Comparison of ENCODE assay signal across 9 mouse cellular contexts in the genomic region with DNA sequence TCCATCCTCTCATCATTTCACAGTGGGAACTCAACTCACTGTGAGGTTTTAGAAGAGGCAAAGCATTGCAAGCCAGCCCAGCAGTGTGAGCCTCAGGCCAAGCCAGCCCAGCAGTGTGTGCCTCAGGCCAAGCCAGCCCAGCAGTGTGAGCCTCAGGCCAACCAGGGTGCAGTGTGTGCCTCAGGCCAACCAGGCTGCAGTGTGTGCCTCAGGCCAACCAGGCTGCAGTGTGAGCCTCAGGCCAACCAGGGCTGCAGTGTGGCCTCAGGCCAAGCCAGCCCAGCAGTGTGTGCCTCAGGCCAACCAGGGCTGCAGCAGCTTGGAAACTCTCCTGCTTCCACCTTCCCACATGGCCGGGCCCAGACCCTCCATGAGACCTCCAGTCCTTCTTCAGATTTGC.
DNase-seq lines count a peak whose midpoint lies in the region; ATAC-seq and TF ChIP-seq lines count a peak whose summit lies in the region.
"Had no signal": no experiment of that assay in that cellular context is flagged by ENCODE, and none has a peak within 500 bp of the region (broad histone marks: within the 10 kb centered on the region; RNA-seq: fewer than 3 reads in every experiment).

No protein-coding gene starts in this region.

- H3K36me3 ChIP-seq in midbrain, embryonic 10.5 days, result no peaks in the 10 kb centered on the region
- H3K36me3 ChIP-seq in midbrain, embryonic 11.5 days (ENCODE audit: control insufficient read depth, insufficient read depth, low read length), result no peaks in the 10 kb centered on the region
- H3K36me3 ChIP-seq in limb, embryonic 13.5 days, result no peaks in the 10 kb centered on the region
- H3K36me3 ChIP-seq: neural tube, embryonic 13.5 days had no signal

- peaks cover 62% of the 10 kb centered on the region for H3K4me1 ChIP-seq in midbrain, embryonic 10.5 days
- H3K4me1 ChIP-seq in midbrain, embryonic 11.5 days (ENCODE audit: control insufficient read depth, insufficient read depth, low read length), result peaks cover 10% of the 10 kb centered on the region
- peaks cover 51% of the 10 kb centered on the region for H3K4me1 ChIP-seq in limb, embryonic 13.5 days

- H3K9me3 ChIP-seq in midbrain, embryonic 10.5 days (replicated peaks), result no peaks in the 10 kb centered on the region
- H3K9me3 ChIP-seq in midbrain, embryonic 11.5 days (ENCODE audit: control insufficient read depth, low read length), result no peaks in the 10 kb centered on the region
- no peaks in the 10 kb centered on the region for H3K9me3 ChIP-seq in limb, embryonic 13.5 days
- H3K9me3 ChIP-seq: neural tube, embryonic 13.5 days had no signal

- no peak overlapping the region for H3K27ac ChIP-seq in gastrocnemius, adult 2 months
- peak overlapping the region; percentile 65 for H3K27ac ChIP-seq in midbrain, embryonic 10.5 days (replicated peaks)
- no peak overlapping the region for H3K27ac ChIP-seq in midbrain, embryonic 11.5 days (ENCODE audit: low read depth, low read length)
- peak overlapping the region; percentile 16; the same call in 1 of the 2 replicates for H3K27ac ChIP-seq in limb, embryonic 13.5 days
- H3K27ac ChIP-seq: neural tube, embryonic 13.5 days had no signal

- intact Hi-C loops in gastrocnemius, adult 2 months (cut with DNase I), result no loop called here
- intact Hi-C loops in gastrocnemius, postnatal 36 days (cut with DNase I), result no loop called here

- H3K9ac ChIP-seq in midbrain, embryonic 11.5 days (ENCODE audit: low read length), result no peak overlapping the region
- H3K9ac ChIP-seq in limb, embryonic 13.5 days, result no peak overlapping the region
- H3K9ac ChIP-seq: neural tube, embryonic 13.5 days had no signal

- peak; percentile 35 for DNase-seq in gastrocnemius, adult 2 months
- DNase-seq in gastrocnemius, postnatal 36 days, result no peak
- peak; percentile 49 for DNase-seq in midbrain, embryonic 10.5 days (ENCODE audit: low spot score)
- DNase-seq in midbrain, embryonic 11.5 days (ENCODE audit: low spot score, missing footprints), result no peak
- DNase-seq in yolk sac, embryonic 10.5 days (ENCODE audit: low spot score), result peak; percentile 45
- no peak for DNase-seq in urinary bladder, postnatal 36 days (ENCODE audit: low spot score in 2 of 2)
- DNase-seq in urinary bladder, postnatal 10 days (ENCODE audit: low spot score), result no peak

- WGBS in midbrain, embryonic 10.5 days, result 50% methylated on average over 1 of the region's 1 CpGs
- 65% methylated on average over 1 of the region's 1 CpGs for WGBS in midbrain, embryonic 11.5 days
- 77% methylated on average over 1 of the region's 1 CpGs for WGBS in limb, embryonic 13.5 days

- no peak overlapping the region for H3K4me2 ChIP-seq in midbrain, embryonic 11.5 days
- no peak overlapping the region for H3K4me2 ChIP-seq in limb, embryonic 13.5 days (replicated peaks)
- H3K4me2 ChIP-seq: neural tube, embryonic 13.5 days had no signal

- TF ChIP-seq CTCF in gastrocnemius, adult 2 months (IDR thresholded peaks at IDR 0.05), result no peak

- H3K4me3 ChIP-seq in gastrocnemius, adult 2 months, result no peak overlapping the region
- no peak overlapping the region for H3K4me3 ChIP-seq in midbrain, embryonic 10.5 days
- H3K4me3 ChIP-seq in midbrain, embryonic 11.5 days (ENCODE audit: low read depth, low read length), result no peak overlapping the region
- no peak overlapping the region for H3K4me3 ChIP-seq in limb, embryonic 13.5 days
- H3K4me3 ChIP-seq: neural tube, embryonic 13.5 days had no signal

- no peak for ATAC-seq in midbrain, embryonic 11.5 days (ENCODE audit: low FRiP score)
- peak; percentile 71 for ATAC-seq in limb, embryonic 13.5 days (ENCODE audit: low FRiP score, low read depth)

- peaks cover 14% of the 10 kb centered on the region for H3K27me3 ChIP-seq in midbrain, embryonic 10.5 days (ENCODE audit: low read depth, poor library complexity, severe bottlenecking)
- no peaks in the 10 kb centered on the region for H3K27me3 ChIP-seq in midbrain, embryonic 11.5 days (ENCODE audit: control insufficient read depth, insufficient read depth, low read length)
- H3K27me3 ChIP-seq in limb, embryonic 13.5 days, result no peaks in the 10 kb centered on the region
- H3K27me3 ChIP-seq: neural tube, embryonic 13.5 days had no signal

Comparison
In these comparisons a context has a peak if more than half of its experiments do, and no peak if none do; other contexts are left out.
1. DNase-seq: peak in gastrocnemius, adult 2 months (single experiment), midbrain, embryonic 10.5 days (single experiment) and yolk sac, embryonic 10.5 days (single experiment); none in gastrocnemius, postnatal 36 days (0 of 2), midbrain, embryonic 11.5 days (single experiment), urinary bladder, postnatal 36 days (0 of 2) and urinary bladder, postnatal 10 days (single experiment).
2. H3K27ac ChIP-seq: peak in midbrain, embryonic 10.5 days (single experiment) and limb, embryonic 13.5 days (single experiment); none in gastrocnemius, adult 2 months (single experiment) and midbrain, embryonic 11.5 days (single experiment).